Mouse (Mus musculus): Measurements from ENCODE around the gene Mier1.

Gene Mier1

GRCm38 (mm10) chr4:103114184-103115111 lies at the start of gene Mier1, which contains the start of gene Wdr78:
Gene Mier1, plus strand, starts transcription at chr4:103114390.
Gene Wdr78, minus strand, starts transcription at chr4:103114555.
- DNase-seq (ENCODE audit: low read depth), result peak; percentile 94

DNA sequence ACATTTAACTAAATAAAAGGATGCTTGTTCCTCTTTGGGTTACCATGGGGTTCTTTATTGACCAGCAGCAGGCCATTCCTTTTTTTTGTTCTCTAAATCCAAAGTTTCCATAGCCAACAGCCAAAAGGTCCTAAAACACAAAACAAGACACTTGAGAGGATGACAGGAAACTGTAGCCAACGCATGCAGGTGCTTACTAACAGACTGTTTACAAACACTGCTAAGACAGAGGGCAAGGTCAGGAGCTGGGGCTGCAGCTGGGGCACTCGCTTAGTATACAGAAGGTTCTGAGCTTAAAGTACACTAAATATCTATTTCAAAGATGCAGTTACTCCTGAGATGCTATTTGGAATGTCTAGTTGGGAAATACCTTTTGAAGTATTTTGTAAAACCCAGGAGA lies 49.8 kb upstream of the Mier1 start:
- DNase-seq (ENCODE audit: low read depth), result no peak

- peak; percentile 4 for DNase-seq (ENCODE audit: low read depth)
Observed at GRCm38 (mm10) chr4:103064976-103065375, 49.2 kb upstream of the Mier1 start.

DNA sequence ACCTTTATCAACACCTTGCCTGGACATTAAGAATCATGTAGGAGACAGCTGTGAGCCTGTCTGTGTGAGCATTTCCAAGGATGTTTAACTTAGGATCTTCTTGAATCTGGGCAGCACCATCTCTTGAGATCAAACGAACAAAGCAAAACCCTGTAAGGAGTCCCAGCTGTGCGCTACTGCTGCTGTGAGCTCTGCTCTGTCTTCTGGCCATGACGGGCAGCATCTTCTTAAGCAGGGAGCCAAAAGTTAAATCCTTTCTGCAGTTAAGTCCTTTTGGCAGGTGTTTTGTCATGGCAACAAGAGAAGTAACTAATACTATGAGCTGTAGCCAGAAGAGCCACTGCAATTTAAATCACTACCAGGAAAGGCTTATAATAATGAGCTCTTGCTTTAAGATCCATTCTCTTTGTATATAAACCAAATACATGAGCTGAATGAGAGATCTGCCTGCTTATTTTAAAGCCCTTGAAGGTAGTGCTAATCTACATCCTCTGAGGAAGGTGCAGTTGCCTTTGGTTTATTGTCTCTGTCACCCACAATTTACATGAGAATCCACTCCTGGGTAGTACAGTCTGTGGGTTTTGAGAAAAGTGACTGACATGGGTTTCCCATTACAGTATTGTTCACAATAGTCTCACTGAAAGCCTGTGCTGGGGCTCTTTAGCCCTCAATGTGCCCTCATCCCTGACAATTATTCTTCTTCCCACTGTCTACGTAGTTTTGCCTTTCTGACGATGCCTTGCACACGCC lies 46.1 kb upstream of the Mier1 start:
- no peak for DNase-seq (ENCODE audit: low read depth)

DNA sequence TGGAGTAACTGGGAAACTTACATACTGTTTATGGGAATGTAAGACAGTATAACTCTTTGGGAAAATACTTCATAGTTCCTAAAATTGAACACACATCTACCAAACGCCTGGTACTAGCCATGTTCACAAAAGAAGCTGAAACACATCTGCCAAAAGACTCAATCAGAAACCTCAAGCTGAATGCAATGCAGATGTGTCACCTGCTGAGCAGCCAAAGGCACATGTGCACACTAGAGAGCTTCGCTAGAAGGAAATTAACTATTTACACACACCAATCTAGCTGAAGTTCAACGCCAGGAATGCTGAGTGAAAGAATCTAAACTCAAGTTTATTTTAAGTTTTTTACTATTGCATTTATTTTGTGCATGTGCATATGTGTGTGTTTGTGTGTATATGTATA lies 43.6 kb upstream of the Mier1 start:
- DNase-seq (ENCODE audit: low read depth), result no peak

DNA sequence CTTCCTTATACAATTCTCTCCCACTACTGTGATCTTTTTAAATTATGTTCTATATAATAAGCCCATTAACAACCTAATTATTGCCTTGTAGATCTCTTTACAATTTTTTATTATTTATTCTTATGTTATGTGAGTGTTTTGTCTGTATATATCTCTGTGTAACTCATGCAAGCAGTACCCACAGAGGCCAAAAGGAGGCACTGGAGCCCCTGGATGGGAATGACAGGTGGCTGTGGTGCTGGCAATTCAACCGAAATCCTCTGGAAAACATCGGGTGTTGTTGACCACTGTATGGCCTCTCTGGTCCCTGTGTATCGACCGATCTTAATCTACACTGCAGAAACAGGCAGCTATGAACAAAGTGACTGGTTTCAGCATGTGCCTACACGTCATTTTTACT lies 29.0 kb upstream of the Mier1 start:
- no peak for DNase-seq (ENCODE audit: low read depth)

- no peak for DNase-seq (ENCODE audit: low read depth)
Observed at GRCm38 (mm10) chr4:103095921-103096320, 18.3 kb upstream of the Mier1 start.

GRCm38 (mm10) chr4:103098532-103098931 lies 15.7 kb upstream of the Mier1 start:
- no peak for DNase-seq (ENCODE audit: low read depth)

DNA sequence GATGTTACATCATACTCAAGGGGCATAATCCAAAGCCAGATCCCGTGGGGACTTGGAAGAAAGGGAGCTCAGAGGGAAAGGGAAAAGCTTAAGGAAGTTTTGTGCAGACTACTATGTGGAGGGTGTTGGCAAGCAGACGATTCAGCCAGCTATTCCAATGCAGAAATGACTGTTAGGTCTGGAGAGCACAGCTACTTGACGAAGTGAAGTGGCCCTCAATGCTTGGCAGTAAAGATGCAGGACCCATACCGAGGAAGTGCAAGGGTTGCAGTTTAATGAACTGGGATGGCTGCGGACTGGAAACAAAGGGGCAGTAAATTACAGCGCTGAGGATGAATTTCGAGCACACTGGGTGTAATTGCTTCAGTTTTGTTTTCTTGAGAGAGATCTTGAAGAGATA lies 1.5 kb upstream of the Mier1 start:
- no peak for DNase-seq (ENCODE audit: low read depth)

- DNase-seq (ENCODE audit: low read depth), result peak; percentile 21
Observed at GRCm38 (mm10) chr4:103113402-103113801, 788 bp upstream of the Mier1 start.

DNA sequence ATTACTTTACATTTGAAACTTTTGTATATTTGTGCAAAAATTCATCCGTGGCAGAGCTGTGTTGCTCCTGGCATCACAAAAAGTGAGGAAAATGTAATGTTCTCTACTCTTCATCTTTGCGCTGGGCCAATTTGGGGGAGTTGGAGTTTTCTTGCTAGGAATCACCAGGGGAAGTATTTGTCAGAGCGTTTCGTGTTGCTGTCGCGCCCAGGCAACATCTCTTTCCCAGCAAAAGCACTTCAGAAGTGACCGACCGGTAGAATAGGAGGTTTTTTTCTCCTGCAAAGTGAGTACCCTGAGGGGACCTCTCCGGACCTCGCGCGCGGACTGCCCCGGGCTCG lies 4.7 kb downstream of the Mier1 start:
- peak; percentile 58 for DNase-seq (ENCODE audit: low read depth)

DNA sequence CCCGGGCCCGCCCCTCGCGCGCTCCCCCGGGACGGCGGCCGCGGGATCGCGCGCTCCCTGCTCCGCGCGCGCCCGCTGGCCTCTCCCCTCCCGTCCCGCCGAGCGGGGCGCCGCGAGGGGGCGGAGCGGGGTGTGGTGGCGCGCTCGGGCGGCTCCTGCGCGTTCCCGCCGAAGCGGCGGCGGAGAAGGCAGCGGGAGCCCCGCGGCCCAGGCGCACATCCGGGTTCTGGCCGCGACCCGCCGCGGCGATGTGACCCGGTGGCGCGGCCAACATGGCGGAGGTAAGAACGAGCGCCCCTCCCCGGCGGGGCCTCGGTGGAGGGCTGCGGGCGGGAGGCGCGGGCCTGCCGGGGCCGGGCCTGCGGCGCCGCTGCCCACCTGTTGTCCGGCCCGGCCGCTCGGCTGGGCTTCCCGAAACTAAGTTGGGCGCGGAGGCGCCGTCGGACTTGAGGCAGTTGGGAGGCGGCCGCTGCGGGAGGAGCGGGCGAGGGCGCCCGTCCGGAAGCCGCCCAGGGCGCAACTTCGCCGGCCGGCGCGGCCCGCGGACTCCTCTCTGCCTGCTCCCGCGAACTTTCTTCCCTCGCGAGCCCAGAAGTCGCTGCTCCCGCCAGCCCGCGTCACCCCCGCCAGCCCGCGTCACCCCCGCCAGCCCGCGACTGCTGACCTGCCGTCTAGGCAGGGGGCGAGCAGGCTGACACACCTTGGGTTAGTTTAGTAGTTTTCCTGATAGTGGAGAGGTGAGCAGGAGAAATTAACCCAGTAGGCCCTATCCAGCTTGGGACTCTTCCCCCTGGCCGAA lies 5.2 kb downstream of the Mier1 start:
- peak; percentile 62 for DNase-seq (ENCODE audit: low read depth)

GRCm38 (mm10) chr4:103120028-103120384 lies 5.8 kb downstream of the Mier1 start:
- peak; percentile 74 for DNase-seq (ENCODE audit: low read depth)

DNA sequence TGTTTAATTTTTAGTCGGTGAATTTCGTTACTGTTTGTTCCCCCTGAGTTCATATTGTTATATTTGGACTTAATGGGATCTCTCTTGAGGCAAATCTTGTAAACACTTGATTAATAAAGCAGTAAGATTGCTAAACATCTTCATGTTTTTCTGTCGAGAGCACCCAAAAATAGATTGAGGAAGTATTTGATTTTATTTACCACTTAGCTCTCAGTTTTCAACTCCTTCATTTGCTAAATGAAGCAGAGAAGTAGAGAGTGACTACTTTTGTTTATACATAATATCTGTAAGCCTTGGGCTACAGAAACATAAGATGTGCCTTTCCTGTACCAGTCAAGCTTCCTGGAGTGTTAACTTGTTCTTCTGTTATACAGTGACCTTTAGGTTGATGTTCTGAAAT lies 6.2 kb downstream of the Mier1 start:
- DNase-seq (ENCODE audit: low read depth), result no peak

GRCm38 (mm10) chr4:103120874-103121389 lies 6.7 kb downstream of the Mier1 start:
- peak; percentile 30 for DNase-seq (ENCODE audit: low read depth)

DNA sequence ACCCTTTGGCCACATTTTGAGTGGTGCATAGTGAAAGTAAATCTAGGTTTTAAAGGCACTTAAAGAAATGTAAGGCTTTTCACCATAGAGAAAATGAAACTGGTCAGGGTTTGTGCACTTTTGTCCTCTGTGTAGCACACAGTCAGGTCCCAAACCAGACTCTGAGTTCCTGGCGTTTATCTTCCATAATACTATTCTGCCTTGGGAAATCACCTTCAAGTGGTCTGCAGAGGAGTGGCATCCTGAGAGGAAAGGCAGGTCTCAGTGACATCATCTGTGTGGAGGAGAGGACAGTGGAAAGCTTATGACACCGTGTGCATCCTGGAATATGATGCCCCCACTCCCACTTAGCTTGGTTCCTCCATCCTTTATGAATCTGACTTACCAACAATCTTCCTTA lies 8.9 kb downstream of the Mier1 start:
- peak; percentile 36 for DNase-seq (ENCODE audit: low read depth)

GRCm38 (mm10) chr4:103123606-103124005 lies 9.4 kb downstream of the Mier1 start:
- DNase-seq (ENCODE audit: low read depth), result peak; percentile 25

DNA sequence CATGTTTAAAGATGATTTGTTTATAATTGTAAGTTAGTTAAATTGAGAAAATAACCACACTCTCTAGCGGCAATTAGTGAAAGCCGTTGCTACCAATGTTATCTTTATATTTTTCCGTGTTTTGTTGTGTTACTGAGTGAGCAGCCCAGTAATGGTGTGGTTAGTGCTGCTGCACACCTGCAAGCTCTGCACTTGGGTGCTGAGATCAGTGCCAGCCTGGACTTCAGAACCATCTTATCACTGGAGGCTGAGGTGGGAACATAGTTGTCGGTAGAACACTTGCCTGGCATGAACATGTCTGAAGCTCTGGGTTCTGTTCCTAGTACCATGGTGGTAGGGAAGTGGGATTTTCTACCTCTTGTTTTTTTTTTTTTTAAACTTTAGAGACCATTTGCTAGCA lies 12.3 kb downstream of the Mier1 start:
- no peak for DNase-seq (ENCODE audit: low read depth)

DNA sequence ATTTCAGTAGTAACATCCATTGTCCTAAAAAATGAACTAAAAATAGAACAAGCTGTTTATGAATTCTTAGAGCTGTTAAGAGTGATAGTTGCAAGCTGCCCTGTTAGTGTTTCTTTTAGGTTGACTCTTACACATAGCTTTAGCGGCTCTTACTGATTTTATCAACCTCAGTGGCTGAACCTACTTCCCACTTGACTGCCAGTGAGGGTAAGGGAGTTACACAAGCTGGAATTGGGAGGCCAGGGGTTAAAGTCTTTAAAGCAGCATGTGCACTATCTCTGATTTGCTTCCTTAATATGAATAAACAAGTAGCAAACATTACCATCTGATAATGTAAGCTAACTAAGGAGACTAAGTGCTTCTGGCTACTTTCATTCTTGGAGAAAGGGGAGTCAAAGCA lies 22.8 kb downstream of the Mier1 start:
- DNase-seq (ENCODE audit: low read depth), result peak; percentile 75

GRCm38 (mm10) chr4:103146339-103146738 lies 32.1 kb downstream of the Mier1 start:
- DNase-seq (ENCODE audit: low read depth), result peak; percentile 69

- DNase-seq (ENCODE audit: low read depth), result no peak
Observed at GRCm38 (mm10) chr4:103151946-103152345, 37.8 kb downstream of the Mier1 start.

- DNase-seq (ENCODE audit: low read depth), result no peak
Observed at GRCm38 (mm10) chr4:103158781-103159180, 44.6 kb downstream of the Mier1 start.

Data from 416B (cell line).